Mouse (Mus musculus): ENCODE data around the gene Tmem25.

Tmem25 gene

GRCm38 (mm10) chr9:44799102-44799957, at the start of gene Tmem25:
Gene Tmem25 (minus strand): TSS chr9:44799307.
- peak; percentile 39 for DNase-seq (ENCODE audit: low read depth)

GRCm38 (mm10) chr9:44847446-44847845, 48.3 kb upstream of the Tmem25 start:
- no peak for DNase-seq (ENCODE audit: low read depth)

- no peak for DNase-seq (ENCODE audit: low read depth)
Measured at GRCm38 (mm10) chr9:44841241-44841640, 42.1 kb upstream of the Tmem25 start.

- peak; percentile 38 for DNase-seq (ENCODE audit: low read depth)
Measured at GRCm38 (mm10) chr9:44836439-44836838, 37.3 kb upstream of the Tmem25 start.

GRCm38 (mm10) chr9:44832356-44832755, 33.2 kb upstream of the Tmem25 start:
- no peak for DNase-seq (ENCODE audit: low read depth)

GRCm38 (mm10) chr9:44830506-44830905, 31.4 kb upstream of the Tmem25 start:
- no peak for DNase-seq (ENCODE audit: low read depth)

GRCm38 (mm10) chr9:44828944-44829343, 29.8 kb upstream of the Tmem25 start:
- DNase-seq (ENCODE audit: low read depth) = no peak

GRCm38 (mm10) chr9:44826660-44827059, 27.6 kb upstream of the Tmem25 start:
- no peak for DNase-seq (ENCODE audit: low read depth)

GRCm38 (mm10) chr9:44819920-44820827, 21.1 kb upstream of the Tmem25 start:
- DNase-seq (ENCODE audit: low read depth) = no peak

- no peak for DNase-seq (ENCODE audit: low read depth)
Measured at GRCm38 (mm10) chr9:44817522-44817921, 18.4 kb upstream of the Tmem25 start.

- DNase-seq (ENCODE audit: low read depth) = no peak
Measured at GRCm38 (mm10) chr9:44814179-44814578, 15.1 kb upstream of the Tmem25 start.

- no peak for DNase-seq (ENCODE audit: low read depth)
Measured at GRCm38 (mm10) chr9:44810316-44810715, 11.2 kb upstream of the Tmem25 start.

GRCm38 (mm10) chr9:44807778-44808177, 8.7 kb upstream of the Tmem25 start:
- no peak for DNase-seq (ENCODE audit: low read depth)

- DNase-seq (ENCODE audit: low read depth) = no peak
Measured at GRCm38 (mm10) chr9:44807141-44807540, 8.0 kb upstream of the Tmem25 start.

- DNase-seq (ENCODE audit: low read depth) = no peak
Measured at GRCm38 (mm10) chr9:44805536-44805935, 6.4 kb upstream of the Tmem25 start.

- DNase-seq (ENCODE audit: low read depth) = no peak
Measured at GRCm38 (mm10) chr9:44804678-44805077, 5.6 kb upstream of the Tmem25 start.

- no peak for DNase-seq (ENCODE audit: low read depth)
Measured at GRCm38 (mm10) chr9:44802808-44803450, 3.8 kb upstream of the Tmem25 start, which contains the start of gene Ttc36. Gene Ttc36 (minus strand): TSS chr9:44803072.

GRCm38 (mm10) chr9:44801669-44802068, 2.6 kb upstream of the Tmem25 start:
- DNase-seq (ENCODE audit: low read depth) = no peak

GRCm38 (mm10) chr9:44799958-44800324, 834 bp upstream of the Tmem25 start:
- DNase-seq (ENCODE audit: low read depth) = no peak

- DNase-seq (ENCODE audit: low read depth) = no peak
Measured at GRCm38 (mm10) chr9:44798298-44798697, 809 bp downstream of the Tmem25 start.

- no peak for DNase-seq (ENCODE audit: low read depth)
Measured at GRCm38 (mm10) chr9:44792842-44793241, 6.3 kb downstream of the Tmem25 start.
